Mouse (Mus musculus) ES-E14 (cell line): Measurements from ENCODE around the gene Gpr3.

Experiments used
- CHD2 ChIP-seq: IDR thresholded peaks from 2 replicates; pipeline ENCODE4 v1.6.1; 2014; ENCODE audit warnings: mild to moderate bottlenecking, low read depth, low read length, inconsistent platforms
- HCFC1 ChIP-seq: IDR thresholded peaks from 2 replicates; pipeline ENCODE4 v1.6.1; 2012; ENCODE audit warnings: low read length, inconsistent platforms, borderline replicate concordance; ENCODE audit not compliant: insufficient read depth
- ZC3H11A ChIP-seq: IDR thresholded peaks from 2 replicates; pipeline ENCODE4 v1.6.1; 2012; ENCODE audit warnings: low read depth, mild to moderate bottlenecking, inconsistent platforms, low read length, borderline replicate concordance

DNA sequence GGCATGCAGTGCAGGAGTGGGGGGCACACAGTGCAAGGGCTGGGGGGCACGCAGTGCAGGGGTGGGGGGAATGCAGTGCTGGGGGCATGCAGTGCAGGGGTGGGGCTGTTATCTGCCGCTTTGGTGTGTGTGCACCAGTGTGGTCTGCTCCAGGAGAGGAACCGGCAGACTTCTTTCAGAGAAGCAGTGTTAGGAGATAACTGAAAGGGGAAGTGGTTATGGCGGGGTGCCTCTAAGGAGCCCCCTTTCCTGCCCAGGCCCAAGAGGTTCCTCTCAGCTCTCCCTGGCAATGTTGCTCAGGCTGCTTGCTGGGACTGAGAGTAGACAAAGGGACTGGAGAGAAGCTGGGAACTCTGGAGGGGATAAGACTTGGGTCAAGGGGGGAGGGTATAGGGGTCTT is 25.6 kb upstream of the Gpr3 start:
- TF ChIP-seq HCFC1 (no peak), ZC3H11A (no peak), CHD2 (no peak)
